Mouse (Mus musculus) testis, adult 2 months (tissue): Measurements from ENCODE around the gene Rnf145. TPM values are rescaled to one million over a fixed set of nuclear protein-coding genes. Genes with fewer than 3 reads are reported as not detected.

ENCODE experiments used
- H3K27ac ChIP-seq: fragments of 200-500 bp; 2 replicates; pipeline ENCODE4 v1.5.1; 2012; ENCODE audit warnings: low read depth, low read length; ENCODE audit not compliant: control insufficient read depth, insufficient read depth
- H3K27me3 ChIP-seq: fragments of 200-500 bp; 2 replicates; pipeline ENCODE4 v1.6.1; 2012; ENCODE audit warnings: mild to moderate bottlenecking, low read length, moderate library complexity; ENCODE audit not compliant: control insufficient read depth, insufficient read depth
- H3K36me3 ChIP-seq: fragments of 200-500 bp; 2 replicates; pipeline ENCODE4 v1.6.1; 2012; ENCODE audit warnings: mild to moderate bottlenecking, low read length; ENCODE audit not compliant: control insufficient read depth, insufficient read depth
- H3K4me1 ChIP-seq: fragments of 200-500 bp; 2 replicates; pipeline ENCODE4 v1.6.1; 2012; ENCODE audit warnings: low read length; ENCODE audit not compliant: control insufficient read depth, insufficient read depth
- H3K4me3 ChIP-seq: fragments of 200-500 bp; 2 replicates; pipeline ENCODE4 v1.5.1; 2012; ENCODE audit warnings: low read depth, mild to moderate bottlenecking, low read length, moderate library complexity, mixed read lengths; ENCODE audit not compliant: control insufficient read depth
- CTCF ChIP-seq: fragments of 200-500 bp; IDR thresholded peaks from 2 replicates; pipeline ENCODE4 v1.5.1; 2012; ENCODE audit warnings: low read depth, mild to moderate bottlenecking, inconsistent platforms, low read length, moderate library complexity; ENCODE audit not compliant: control insufficient read depth, insufficient read depth, insufficient replicate concordance
- POLR2A ChIP-seq: fragments of 200-500 bp; IDR thresholded peaks from 2 replicates; pipeline ENCODE4 v1.6.1; 2012; ENCODE audit warnings: low read depth, mild to moderate bottlenecking, inconsistent platforms, low read length, moderate library complexity; ENCODE audit not compliant: control insufficient read depth
- polyA plus RNA-seq: library from polyadenylated mRNA; depleted of rRNA; stranded (reverse); fragments of >200 nt; gene quantifications from 2 replicates; pipeline ENCODE4 v1.2.3, GENCODE M21; 2012

The Rnf145 gene
- polyA plus RNA-seq, 1 experiment = 14.9 TPM

- H3K4me1 ChIP-seq = no peaks in the 10 kb centered on the region
- no peak overlapping the region for H3K4me3 ChIP-seq
- TF ChIP-seq POLR2A (no peak), CTCF (no peak)
- H3K36me3 ChIP-seq = no peaks in the 10 kb centered on the region
- H3K27me3 ChIP-seq = no peaks in the 10 kb centered on the region
- H3K27ac ChIP-seq = no peak overlapping the region
These were observed 54.0 kb downstream of the Rnf145 start for GRCm38 (mm10) chr11:44572781-44573180.

- Histone ChIP-seq H3K4me3 (no peak overlapping the region), H3K27me3 (no peaks in the 10 kb centered on the region), H3K4me1 (no peaks in the 10 kb centered on the region), H3K27ac (no peak overlapping the region), H3K36me3 (no peaks in the 10 kb centered on the region)
- TF ChIP-seq CTCF = no peak
- TF ChIP-seq POLR2A = no peak
These were observed 54.6 kb downstream of the Rnf145 start for GRCm38 (mm10) chr11:44573396-44573795.

- Histone ChIP-seq H3K27me3 (no peaks in the 10 kb centered on the region), H3K4me1 (no peaks in the 10 kb centered on the region), H3K36me3 (no peaks in the 10 kb centered on the region), H3K4me3 (no peak overlapping the region), H3K27ac (no peak overlapping the region)
- TF ChIP-seq POLR2A = no peak
- no peak for TF ChIP-seq CTCF
These were observed 55.6 kb downstream of the Rnf145 start for GRCm38 (mm10) chr11:44574391-44574790.

DNA sequence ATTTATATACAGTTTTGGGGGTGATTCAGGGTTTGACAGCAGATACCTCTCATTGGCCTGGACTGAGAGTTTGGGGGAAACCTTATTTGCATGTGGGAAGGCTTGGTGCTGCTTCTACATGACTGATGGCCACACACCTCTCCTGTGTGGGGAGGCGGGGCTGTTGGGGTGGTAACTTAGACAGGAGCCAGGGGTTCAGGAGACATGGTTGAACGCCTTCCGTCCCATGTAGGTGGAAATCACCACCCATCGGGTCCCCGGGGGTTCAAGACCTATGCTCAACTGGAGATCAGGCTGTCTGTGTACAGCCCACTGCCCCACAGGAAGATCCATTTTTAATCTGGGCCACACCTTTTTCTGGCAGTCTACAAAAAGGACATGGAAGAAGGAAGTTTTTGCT, 56.1 kb downstream of the Rnf145 start:
- Histone ChIP-seq H3K27ac (no peak overlapping the region), H3K4me3 (no peak overlapping the region), H3K4me1 (no peaks in the 10 kb centered on the region), H3K27me3 (no peaks in the 10 kb centered on the region), H3K36me3 (no peaks in the 10 kb centered on the region)
- TF ChIP-seq CTCF (no peak), POLR2A (no peak)

- Histone ChIP-seq H3K4me1 (no peaks in the 10 kb centered on the region), H3K27ac (no peak overlapping the region), H3K4me3 (no peak overlapping the region), H3K27me3 (no peaks in the 10 kb centered on the region), H3K36me3 (no peaks in the 10 kb centered on the region)
- TF ChIP-seq POLR2A = no peak
- no peak for TF ChIP-seq CTCF
These were observed 59.1 kb downstream of the Rnf145 start for GRCm38 (mm10) chr11:44577911-44578310.

DNA sequence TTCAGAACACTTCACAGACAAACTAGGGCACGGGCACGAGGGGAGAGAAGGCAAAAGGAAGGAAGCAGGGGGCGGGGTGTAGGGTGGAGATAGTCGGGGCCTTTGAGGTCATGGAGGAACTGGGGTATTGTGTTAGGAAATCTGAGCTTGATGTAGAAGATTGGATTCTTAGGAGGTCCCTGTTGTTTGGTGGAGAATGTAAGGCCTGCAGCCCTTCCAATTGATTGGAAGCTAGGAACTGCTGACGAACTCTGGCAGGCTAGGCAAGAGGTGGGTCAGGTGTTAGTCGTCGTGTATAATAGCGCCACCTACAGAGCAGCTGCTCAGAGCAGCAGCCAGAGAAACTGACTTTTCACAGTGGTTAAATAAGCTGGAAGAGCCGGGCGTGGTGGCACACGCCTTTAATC, 62.5 kb downstream of the Rnf145 start:
- Histone ChIP-seq H3K27me3 (no peaks in the 10 kb centered on the region), H3K4me3 (no peak overlapping the region), H3K27ac (no peak overlapping the region), H3K4me1 (no peaks in the 10 kb centered on the region; the same call in 1 of the 2 replicates), H3K36me3 (no peaks in the 10 kb centered on the region)
- TF ChIP-seq POLR2A (no peak), CTCF (peak; percentile 52; the same call in 1 of the 2 replicates)

GRCm38 (mm10) chr11:44586047-44586696, 67.4 kb downstream of the Rnf145 start:
- no peaks in the 10 kb centered on the region for H3K27me3 ChIP-seq
- H3K4me3 ChIP-seq = no peak overlapping the region
- no peaks in the 10 kb centered on the region; the same call in 1 of the 2 replicates for H3K4me1 ChIP-seq
- H3K27ac ChIP-seq = no peak overlapping the region
- TF ChIP-seq CTCF = peak; percentile 61; the same call in 1 of the 2 replicates
- TF ChIP-seq POLR2A = no peak
- no peaks in the 10 kb centered on the region for H3K36me3 ChIP-seq

GRCm38 (mm10) chr11:44593016-44593415, 74.3 kb downstream of the Rnf145 start:
- Histone ChIP-seq H3K4me3 (no peak overlapping the region), H3K36me3 (no peaks in the 10 kb centered on the region), H3K27ac (no peak overlapping the region), H3K27me3 (no peaks in the 10 kb centered on the region), H3K4me1 (no peaks in the 10 kb centered on the region)
- TF ChIP-seq CTCF (no peak), POLR2A (no peak)
